Comparison of ENCODE assay signal across 26 mouse cellular contexts in genomic region chr5:89777411-89777810, GRCm38 (mm10).
"Had no signal": no experiment of that assay in that cellular context is flagged by ENCODE, and none has a peak within 500 bp of the region (broad histone marks: within the 10 kb centered on the region; RNA-seq: fewer than 3 reads in every experiment).

No protein-coding gene starts in this region.

- H3K27me3 ChIP-seq: heart, embryonic 13.5 days; heart, embryonic 15.5 days; hindbrain, embryonic 12.5 days; intestine, embryonic 15.5 days; limb, embryonic 12.5 days; liver, embryonic 13.5 days; liver, embryonic 15.5 days had no signal

- DNase-seq: gastrocnemius, postnatal 14 days; gastrocnemius, postnatal 36 days; heart, adult 11 months; heart, adult 2 months; heart, postnatal 14 days; heart, postnatal 36 days; kidney, adult 18-20 months; kidney, adult 8-10 months; kidney, postnatal 10 days; kidney, postnatal 25 days; kidney, postnatal 4 days; liver; liver, embryonic 13.5 days had no signal

- H3K4me1 ChIP-seq: heart, embryonic 15.5 days; hindbrain, embryonic 10.5 days; hindbrain, embryonic 12.5 days; intestine, embryonic 15.5 days; limb, embryonic 10.5 days; limb, embryonic 12.5 days; liver, embryonic 13.5 days; liver, embryonic 15.5 days had no signal

- ATAC-seq: hindbrain, embryonic 16.5 days; inflammation-experienced regulatory T-cells, adult 6 months; intestine, embryonic 15.5 days; intestine, postnatal 0 days had no signal

- H3K36me3 ChIP-seq: heart, embryonic 13.5 days; heart, embryonic 15.5 days; hindbrain, embryonic 10.5 days; hindbrain, embryonic 12.5 days; intestine, embryonic 15.5 days; limb, embryonic 10.5 days; limb, embryonic 12.5 days; liver, embryonic 13.5 days; liver, embryonic 15.5 days had no signal

- H3K4me3 ChIP-seq: heart, adult 2 months; heart, embryonic 13.5 days; heart, embryonic 15.5 days; hindbrain, embryonic 10.5 days; hindbrain, embryonic 12.5 days; intestine, embryonic 15.5 days; layer of hippocampus, adult 2 months; limb, embryonic 10.5 days; limb, embryonic 12.5 days; liver, embryonic 13.5 days; liver, embryonic 15.5 days had no signal

- H3K27ac ChIP-seq: heart, adult 2 months; heart, embryonic 13.5 days; heart, embryonic 15.5 days; hindbrain, embryonic 10.5 days; hindbrain, embryonic 12.5 days; hindbrain, embryonic 14.5 days; intestine, embryonic 15.5 days; layer of hippocampus, adult 2 months; limb, embryonic 10.5 days; limb, embryonic 12.5 days; liver, embryonic 13.5 days; liver, embryonic 15.5 days had no signal

- H3K9me3 ChIP-seq: heart, embryonic 13.5 days; heart, embryonic 15.5 days; hindbrain, embryonic 10.5 days; hindbrain, embryonic 12.5 days; intestine, embryonic 15.5 days; limb, embryonic 10.5 days; limb, embryonic 12.5 days; liver, embryonic 13.5 days; liver, embryonic 15.5 days had no signal

- H3K9ac ChIP-seq: heart, embryonic 13.5 days; heart, embryonic 15.5 days; hindbrain, embryonic 12.5 days; hindbrain, embryonic 14.5 days; intestine, embryonic 15.5 days; limb, embryonic 12.5 days; liver, embryonic 13.5 days; liver, embryonic 15.5 days had no signal
